Mouse (Mus musculus) leukemia stem cell, adult 10-12 weeks (primary cell): ENCODE data around the gene Emid1. TPM values are rescaled to one million over a fixed set of nuclear protein-coding genes. Genes with fewer than 3 reads are reported as not detected.

Source experiments
- polyA plus RNA-seq: library from polyadenylated mRNA; stranded (reverse); fragments of >175 nt; gene quantifications from 2 replicates; pipeline ENCODE4 v1.2.3, GENCODE M21; 2012; ENCODE audit warnings: low replicate concordance

Emid1 gene
- polyA plus RNA-seq: 3.4 and 7.6 TPM in 2 replicates

DNA sequence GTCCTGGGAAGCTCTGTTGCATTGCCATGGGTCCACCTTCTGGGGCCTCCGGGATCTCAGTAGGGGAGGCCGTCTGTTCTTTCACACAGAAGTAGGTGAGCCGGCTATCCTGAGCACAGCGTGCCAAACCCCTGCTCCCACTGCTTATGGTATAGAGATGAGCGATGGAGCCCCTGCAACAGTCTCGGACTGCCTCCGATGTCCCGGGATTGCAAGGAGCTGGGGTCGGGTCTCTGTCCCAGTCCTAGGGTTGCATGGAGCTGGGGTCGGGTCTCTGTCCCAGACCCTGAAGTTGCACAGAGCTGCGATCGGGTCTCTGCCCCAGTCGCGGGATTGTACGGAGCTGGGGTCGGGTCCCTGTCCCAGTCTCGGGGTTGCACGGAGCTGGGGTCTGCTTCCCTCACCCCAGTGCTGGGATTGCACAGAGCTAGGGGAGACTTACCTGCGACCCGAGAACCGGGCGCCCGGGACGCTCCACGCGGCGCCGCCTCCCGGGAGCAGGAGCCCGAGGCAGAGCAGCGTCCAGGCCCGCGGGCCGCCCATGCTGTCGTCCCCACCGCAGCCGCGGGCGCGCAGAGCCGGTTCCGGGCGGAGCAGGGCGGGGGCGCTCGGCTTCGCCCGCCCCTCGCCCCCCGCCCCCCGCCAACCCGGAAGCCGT, at the start of gene Emid1:
Gene Emid1, minus strand, starts transcription at position 578 of the 658 bp plus-strand sequence.

DNA sequence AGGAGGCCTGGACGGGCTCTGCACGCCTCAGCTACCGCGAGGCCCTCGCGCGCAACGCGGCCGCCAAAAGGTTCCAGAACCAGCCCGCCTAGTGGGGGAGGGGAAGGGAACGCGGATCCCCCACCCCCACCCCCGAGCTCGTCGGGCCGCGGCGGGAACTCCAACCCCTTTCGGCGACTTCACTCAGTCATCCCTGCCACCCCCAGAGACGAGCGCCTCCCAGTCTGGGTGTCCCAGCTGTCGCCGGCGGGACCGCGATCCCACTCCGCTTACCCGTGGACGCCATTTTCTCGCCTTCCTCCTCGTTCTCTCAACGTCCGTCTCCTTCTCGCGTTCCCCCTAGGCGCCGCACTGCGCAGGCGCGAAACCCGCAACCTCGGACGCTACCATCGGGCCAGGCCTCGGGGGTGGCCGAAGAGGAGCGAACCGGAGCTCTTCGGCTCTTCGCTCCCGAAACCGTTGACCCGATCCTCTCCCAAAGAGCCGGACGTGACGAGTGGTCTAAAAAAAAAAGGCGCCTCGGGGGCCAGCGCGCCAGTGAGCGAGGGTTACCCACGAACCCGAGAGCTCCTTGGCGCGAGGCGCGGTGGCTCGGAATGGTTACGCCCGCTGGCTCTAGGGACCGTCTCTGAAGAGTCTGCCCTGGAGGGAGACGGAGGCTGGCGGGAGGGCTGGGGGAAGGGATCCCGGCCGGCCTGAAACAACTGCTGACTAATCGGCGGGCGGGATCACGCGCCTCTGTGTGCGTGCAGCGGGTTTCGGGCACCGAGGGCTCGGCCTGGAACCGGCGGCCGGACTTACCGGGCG, 53.1 kb downstream of the Emid1 start, which contains the start of the genes Rhbdd3 and Ewsr1:
Gene Rhbdd3, plus strand, starts transcription at position 191 of the 807 bp plus-strand sequence.
Gene Ewsr1, minus strand, starts transcription at position 531 of the 807 bp plus-strand sequence.

DNA sequence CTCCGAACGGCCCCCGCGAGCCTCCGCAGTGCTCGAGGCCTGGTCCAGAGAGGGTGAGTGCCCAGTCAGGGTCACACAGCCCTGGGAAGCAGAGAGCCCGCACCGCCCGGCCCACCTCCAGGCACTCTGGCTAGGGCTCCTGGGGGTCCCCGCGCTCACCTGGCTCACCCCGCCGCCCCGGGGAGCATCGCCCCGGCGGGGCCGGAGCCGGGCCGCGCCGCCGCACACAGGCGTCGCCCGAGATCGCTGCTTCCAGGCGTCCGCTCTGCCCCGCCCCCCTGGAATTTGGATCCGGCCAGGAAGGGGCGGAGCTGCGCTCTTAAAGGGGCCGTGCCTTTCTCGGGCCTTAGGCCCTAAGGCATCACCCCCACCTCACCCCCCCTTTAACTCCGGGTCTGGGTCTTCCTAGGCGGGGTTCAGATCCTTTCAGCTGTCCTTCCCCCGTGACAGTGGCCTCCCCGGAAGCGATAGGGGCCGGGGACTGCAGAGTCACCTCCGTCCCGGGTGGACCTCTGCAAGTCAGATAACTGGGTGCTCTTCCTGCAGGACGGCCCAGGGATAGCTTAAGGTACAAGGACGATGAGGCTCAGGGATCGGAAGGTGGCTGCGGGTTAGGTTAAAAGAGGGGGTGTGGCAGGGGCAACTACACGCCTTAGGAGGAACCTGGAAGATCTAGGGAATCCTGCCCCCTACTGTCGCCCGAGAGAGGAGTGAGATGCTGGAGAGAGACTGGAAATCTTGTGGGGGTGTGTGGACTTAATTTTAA, 86.8 kb downstream of the Emid1 start, which contains the start of gene Gas2l1:
Gene Gas2l1, minus strand, starts transcription at position 272 of the 766 bp plus-strand sequence.

DNA sequence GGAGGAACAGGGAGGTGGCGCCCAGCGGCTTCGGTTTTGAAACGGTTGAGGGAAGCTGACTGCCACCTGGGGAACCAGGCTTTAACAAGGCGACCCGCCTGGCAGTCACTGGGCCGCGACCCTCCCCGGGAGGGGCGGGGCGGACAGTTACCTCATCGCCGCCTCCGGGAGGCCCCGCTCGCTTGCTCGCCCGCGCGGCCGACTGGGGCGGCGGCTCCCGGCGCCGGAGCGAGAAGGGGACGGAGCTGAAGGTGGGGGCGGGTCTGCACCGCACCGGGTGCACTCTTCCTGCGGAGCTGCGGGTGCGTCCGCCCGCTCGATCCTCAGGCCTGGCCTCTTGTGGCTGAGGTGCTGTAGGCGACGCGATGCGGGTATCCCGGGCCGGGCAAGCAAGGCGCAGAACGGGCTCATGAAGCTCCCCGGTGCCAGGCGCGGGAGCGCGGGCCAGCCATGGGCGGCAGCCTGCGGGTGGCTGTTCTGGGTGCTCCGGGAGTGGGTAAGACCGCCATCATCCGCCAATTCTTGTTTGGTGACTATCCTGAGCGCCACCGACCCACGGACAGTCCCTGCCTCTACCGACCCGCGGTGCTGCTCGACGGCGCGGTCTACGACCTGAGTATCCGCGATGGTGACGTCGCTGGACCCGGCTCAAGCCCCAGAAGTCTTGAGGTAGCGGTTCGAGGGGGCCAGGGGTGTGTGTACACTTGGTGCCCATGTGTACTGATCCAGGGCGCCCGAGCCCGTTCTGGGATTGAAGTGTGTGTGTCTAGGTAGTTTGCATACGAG, 94.0 kb downstream of the Emid1 start, which contains the start of gene Rasl10a:
Gene Rasl10a, plus strand, starts transcription at position 273 of the 786 bp plus-strand sequence.

Other genes with a start within 250 kb of the Emid1 start
- gene Nefh, start 204.2 kb downstream of the Emid1 start, polyA plus RNA-seq: 1.9 and 2.2 TPM in 2 replicates
- 31.9 and 88.7 TPM in 2 replicates for gene Ap1b1, start 165.4 kb downstream of the Emid1 start, polyA plus RNA-seq
- gene Rasl10a, start 94.1 kb downstream of the Emid1 start, polyA plus RNA-seq: 0.27 and 0.33 TPM in 2 replicates
- 86.0 and 97.3 TPM in 2 replicates for gene Gas2l1, start 86.9 kb downstream of the Emid1 start, polyA plus RNA-seq
- 36.1 and 48.5 TPM in 2 replicates for gene Rhbdd3, start 53.3 kb downstream of the Emid1 start, polyA plus RNA-seq
- gene Ewsr1, start 53.0 kb downstream of the Emid1 start, polyA plus RNA-seq: 388 and 749 TPM in 2 replicates
- gene Kremen1, start 109.3 kb upstream of the Emid1 start, polyA plus RNA-seq: 3.7 and 4.4 TPM in 2 replicates